Mouse (Mus musculus): ENCODE data around the gene Nptx1.

Nptx1 gene

GRCm38 (mm10) chr11:119547183-119547921 lies at the start of gene Nptx1:
Nptx1 (minus strand) TSS chr11:119547753.
- no peak for DNase-seq (ENCODE audit: low spot score)

DNA sequence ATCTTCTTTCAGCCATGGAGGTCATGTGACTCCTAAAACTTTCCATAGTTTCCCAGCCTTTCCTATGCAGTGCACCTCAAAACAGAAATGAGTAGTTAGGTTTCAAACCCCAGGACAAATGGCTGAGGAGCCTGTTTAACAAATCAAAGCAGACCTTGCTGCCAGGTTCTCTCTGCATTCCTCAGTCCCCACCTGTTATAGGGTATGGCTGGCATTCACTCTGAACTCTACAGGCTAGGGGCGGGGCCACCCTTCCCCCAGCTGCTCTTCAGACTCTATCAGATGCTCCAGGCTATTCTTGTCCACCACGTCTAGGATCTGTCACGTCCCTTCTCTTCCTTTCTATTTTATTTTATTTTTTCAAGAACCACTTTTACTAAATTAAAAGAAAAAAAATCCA lies 46.4 kb upstream of the Nptx1 start:
- no peak for DNase-seq (ENCODE audit: low spot score)

DNA sequence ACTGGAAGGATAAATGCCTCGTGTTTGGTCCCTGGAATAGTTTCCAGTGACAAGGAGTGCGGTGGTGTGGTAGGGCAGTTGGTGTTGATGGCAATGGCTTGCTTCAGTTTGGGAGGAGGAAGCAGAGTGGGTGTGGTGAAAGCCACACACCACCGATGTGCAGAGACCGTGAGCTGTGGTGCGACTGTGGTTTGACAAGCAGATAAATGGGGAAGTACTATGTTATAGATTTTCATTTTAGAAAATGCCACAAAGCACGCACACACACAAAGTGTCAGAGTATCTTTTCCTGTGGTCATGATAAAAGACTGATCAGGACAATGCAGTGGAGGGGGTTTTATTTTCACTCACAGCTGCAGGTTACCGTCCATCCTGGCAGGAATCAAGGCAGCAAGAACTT lies 41.7 kb upstream of the Nptx1 start:
- no peak for DNase-seq (ENCODE audit: low spot score)

- no peak for DNase-seq (ENCODE audit: low spot score)
Observed at GRCm38 (mm10) chr11:119587112-119587511, 39.6 kb upstream of the Nptx1 start.

DNA sequence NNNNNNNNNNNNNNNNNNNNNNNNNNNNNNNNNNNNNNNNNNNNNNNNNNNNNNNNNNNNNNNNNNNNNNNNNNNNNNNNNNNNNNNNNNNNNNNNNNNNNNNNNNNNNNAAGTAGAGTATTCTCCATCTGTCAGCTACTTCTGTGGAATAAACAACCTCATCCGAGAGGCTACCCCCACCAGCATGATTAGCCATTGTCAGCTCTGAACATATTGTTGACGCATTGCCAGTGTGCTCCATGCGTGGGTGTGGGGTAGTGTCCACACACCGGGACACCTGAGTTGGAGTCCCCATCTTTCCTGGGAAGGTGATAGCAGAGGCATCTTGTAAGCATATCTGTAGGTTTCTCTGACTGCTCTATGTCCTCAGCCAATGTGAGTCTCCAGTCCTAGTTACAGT lies 39.0 kb upstream of the Nptx1 start:
- no peak for DNase-seq (ENCODE audit: low spot score)

DNA sequence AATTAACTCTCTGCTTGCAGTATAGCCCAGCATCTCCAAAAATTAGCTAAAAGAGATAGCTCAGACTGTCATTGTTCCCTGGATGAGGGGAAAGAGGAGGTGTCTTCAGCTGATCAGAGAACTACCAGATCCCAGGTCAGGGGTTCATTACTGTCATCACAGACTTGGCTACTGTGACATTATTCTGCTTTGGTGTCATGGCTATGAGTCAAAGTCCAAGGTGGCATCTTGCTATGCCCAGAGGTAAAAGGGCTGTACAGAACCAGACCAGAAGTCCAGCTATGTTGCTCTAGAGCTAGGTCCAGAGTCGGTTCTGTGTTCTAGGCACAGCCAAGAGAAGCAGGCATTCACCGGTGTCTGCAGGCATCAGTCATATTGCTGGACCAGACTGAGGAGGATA lies 30.2 kb upstream of the Nptx1 start:
- no peak for DNase-seq (ENCODE audit: low spot score)

DNA sequence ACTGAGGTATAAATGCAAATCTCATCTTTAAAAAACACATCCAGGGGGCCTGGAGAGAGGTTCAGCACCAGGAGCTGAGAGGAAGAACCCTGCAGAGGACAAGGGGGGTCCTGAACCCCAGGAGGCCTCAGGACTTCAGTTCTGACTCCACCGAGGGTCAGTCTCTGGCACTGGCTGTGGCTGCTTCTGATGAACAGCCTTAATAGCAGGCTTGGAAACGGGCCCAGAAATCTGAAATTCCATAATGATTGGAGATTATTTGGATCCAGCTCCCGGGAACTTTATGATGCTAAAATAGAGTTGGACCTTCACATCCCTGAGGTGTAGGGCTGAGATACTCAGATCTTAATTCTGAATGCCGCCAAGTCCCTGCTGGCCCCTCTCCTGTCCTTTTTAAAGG lies 29.3 kb upstream of the Nptx1 start:
- no peak for DNase-seq (ENCODE audit: low spot score)

DNA sequence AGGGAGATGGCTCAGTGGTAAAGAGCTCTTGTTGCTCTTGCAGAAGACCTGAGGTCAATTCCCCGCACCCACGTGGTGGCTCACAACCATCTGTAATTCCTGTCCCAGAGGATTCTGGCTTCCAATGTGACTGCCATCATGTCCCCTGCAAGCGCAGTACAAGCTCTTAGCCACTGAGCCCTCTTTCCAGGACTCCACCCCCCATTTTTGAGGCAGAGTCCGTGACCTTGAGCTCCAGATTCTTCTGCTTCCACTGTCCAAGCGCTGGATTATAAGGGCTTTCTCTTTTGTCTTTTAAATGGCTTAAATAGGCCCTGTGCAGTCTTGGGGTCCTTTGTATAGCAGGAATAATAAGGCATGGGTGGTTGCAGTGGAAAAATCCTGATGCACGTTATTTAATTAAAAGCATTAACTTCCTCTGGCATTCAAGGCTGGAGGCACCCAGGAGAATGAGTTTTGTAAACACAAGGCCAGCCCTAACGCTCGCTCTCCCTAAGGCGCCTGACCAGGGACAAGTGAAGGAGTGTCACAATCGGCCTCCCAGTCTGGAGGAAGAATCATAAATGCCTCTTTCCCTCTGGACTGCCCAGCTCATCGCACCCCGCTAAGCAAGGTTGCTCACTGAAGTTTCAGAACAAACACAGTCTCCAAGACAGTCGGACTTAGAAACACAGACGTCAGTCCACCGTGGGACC lies 24.9 kb upstream of the Nptx1 start:
- no peak for DNase-seq (ENCODE audit: low spot score)

DNA sequence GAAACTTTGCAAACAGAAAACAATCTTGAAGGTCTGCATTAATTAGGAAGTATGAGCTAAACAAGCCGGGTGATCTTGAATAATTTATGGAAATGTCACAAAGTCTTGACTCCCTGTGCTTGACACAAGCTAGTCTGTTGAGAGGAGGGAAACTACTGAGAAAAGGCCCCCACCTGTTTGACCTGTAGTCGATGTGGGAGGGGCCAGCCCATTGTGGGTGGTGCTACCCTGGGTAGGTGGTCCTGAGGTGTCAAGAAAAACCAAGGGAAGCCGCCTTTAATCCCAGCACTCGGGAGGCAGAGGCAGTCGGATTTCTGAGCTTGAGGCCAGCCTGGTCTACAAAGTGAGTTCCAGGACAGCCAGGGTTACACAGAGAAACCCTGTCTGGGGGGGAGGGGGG lies 18.6 kb upstream of the Nptx1 start:
- no peak for DNase-seq (ENCODE audit: low spot score)

- DNase-seq (ENCODE audit: low spot score): no peak
Observed at GRCm38 (mm10) chr11:119565684-119566083, 18.1 kb upstream of the Nptx1 start.

GRCm38 (mm10) chr11:119565021-119565420 lies 17.5 kb upstream of the Nptx1 start:
- no peak for DNase-seq (ENCODE audit: low spot score)

GRCm38 (mm10) chr11:119564383-119564782 lies 16.8 kb upstream of the Nptx1 start:
- DNase-seq (ENCODE audit: low spot score): no peak

DNA sequence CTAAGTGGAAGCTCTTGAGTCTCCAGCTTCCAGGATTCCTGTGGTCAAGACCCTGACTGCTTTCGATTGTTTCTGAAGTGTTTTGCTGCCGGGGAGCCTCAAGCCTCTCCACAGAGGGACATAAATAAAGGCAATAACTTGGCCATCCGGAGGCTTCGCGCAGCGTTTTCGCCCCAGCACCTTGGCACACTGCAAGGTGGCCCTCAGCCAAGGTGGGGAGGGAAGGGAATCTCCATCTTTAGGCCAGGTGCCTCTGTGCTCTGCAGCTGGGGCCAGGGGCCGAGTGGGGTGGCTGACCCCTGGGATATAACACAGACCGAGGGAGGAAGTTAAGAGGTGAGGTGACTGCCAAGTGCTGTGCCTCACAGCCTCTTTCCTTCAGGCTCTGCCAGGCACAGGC lies 15.6 kb upstream of the Nptx1 start:
- DNase-seq (ENCODE audit: low spot score): no peak

DNA sequence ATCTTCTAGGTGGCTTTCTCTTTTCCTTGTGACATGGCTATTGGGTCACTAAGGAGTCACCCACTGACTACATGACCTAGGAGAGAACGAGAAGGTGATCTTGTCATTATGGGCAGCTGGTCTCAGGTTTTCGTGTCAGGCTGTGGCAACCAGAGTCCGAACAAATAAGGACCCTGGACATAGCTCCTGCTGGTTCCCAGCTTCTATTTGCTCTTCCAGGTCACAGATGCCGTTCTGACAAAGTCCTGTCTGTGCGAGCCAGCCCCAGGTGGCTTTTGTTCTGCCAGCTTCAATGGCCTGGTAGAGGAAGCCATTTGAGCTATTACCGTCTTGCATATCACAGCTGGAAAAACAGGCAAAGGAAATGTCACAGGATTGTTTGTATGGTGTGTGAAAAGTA lies 14.7 kb upstream of the Nptx1 start:
- DNase-seq (ENCODE audit: low spot score): no peak

- DNase-seq (ENCODE audit: low spot score): no peak
Observed at GRCm38 (mm10) chr11:119558870-119559610, 11.5 kb upstream of the Nptx1 start.

- DNase-seq (ENCODE audit: low spot score): no peak
Observed at GRCm38 (mm10) chr11:119557940-119558869, 10.7 kb upstream of the Nptx1 start.

DNA sequence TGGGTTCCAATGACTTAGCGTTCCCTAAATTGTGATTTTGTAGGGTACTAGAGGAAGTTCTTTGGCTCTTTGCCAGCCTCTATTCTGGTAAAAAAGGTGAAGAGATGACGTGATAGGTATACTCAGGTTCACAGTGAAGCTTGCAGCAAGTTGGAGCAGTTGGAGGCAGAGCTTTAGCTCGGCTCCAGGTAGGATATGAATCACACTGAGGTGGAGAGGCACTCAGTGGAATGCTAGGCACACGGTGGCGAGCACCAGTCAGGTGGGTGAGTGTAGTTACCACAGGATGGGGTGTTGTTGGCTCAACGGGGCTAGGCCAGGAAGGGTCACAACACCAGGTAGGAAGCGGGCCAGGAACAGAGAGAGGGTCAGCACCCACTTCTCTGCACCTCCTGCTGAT lies 7.6 kb upstream of the Nptx1 start:
- no peak for DNase-seq (ENCODE audit: low spot score)

- no peak for DNase-seq (ENCODE audit: low spot score)
Observed at GRCm38 (mm10) chr11:119554706-119555105, 7.2 kb upstream of the Nptx1 start.

GRCm38 (mm10) chr11:119552902-119553802 lies 5.6 kb upstream of the Nptx1 start:
- no peak for DNase-seq (ENCODE audit: low spot score)

DNA sequence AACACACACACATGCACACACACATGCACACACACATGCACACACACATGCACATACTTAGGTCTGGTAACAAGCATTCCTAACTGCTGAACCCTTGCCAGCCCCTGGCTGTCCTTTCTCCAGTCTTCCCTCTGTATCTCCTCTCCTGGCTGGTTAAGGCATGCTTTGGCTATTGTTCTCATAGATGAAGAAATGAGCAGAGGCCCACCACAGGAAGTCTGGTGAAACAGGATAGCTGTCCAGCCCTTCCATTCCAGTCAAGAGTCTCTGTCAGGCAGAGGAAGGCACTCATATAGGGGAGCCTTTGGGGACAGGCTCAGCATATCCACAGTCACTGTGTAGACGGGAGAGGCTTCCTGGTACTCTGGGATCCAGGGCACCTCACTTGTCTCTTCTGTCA lies 4.7 kb upstream of the Nptx1 start:
- DNase-seq (ENCODE audit: low spot score): no peak

GRCm38 (mm10) chr11:119551468-119551867 lies 3.9 kb upstream of the Nptx1 start:
- no peak for DNase-seq (ENCODE audit: low spot score)

Measured in ovary, adult 18-20 months (tissue).